Mouse (Mus musculus) adrenal gland, postnatal 10 days (tissue): Measurements from ENCODE around the gene Apom. TPM values are rescaled to one million over a fixed set of nuclear protein-coding genes. Genes with fewer than 3 reads are reported as not detected.

ENCODE experiments used
- DNase-seq: peaks from one replicate; pipeline ENCODE4 v3.0.0; 2021; ENCODE audit warnings: mixed read lengths
- total RNA-seq, 2 experiments: library from RNA; stranded (reverse); gene quantifications; 2 replicates each; pipeline ENCODE4 v1.2.3; 2021

Gene Apom
- total RNA-seq, 2 experiments from 2014 or later, result 44.8 to 115 TPM

- no peak for DNase-seq
Observed at GRCm38 (mm10) chr17:35096597-35096996, 35.3 kb downstream of the Apom start.

- DNase-seq, result no peak
Observed at GRCm38 (mm10) chr17:35094475-35095365, 37.1 kb downstream of the Apom start.

GRCm38 (mm10) chr17:35092403-35093198 is 39.2 kb downstream of the Apom start:
- no peak for DNase-seq

GRCm38 (mm10) chr17:35090166-35090932 is 41.5 kb downstream of the Apom start:
- peak; percentile 43 for DNase-seq

- DNase-seq, result peak; percentile 95
Observed at GRCm38 (mm10) chr17:35088825-35089644, 42.8 kb downstream of the Apom start, which contains the start of gene Abhd16a. Gene Abhd16a (plus strand): TSS chr17:35089263.

GRCm38 (mm10) chr17:35088151-35088550 is 43.7 kb downstream of the Apom start:
- no peak for DNase-seq

GRCm38 (mm10) chr17:35085208-35085865 is 46.5 kb downstream of the Apom start, which contains the start of gene Ly6g6f:
Gene Ly6g6f (minus strand): TSS chr17:35085610.
- DNase-seq, result no peak

- DNase-seq, result no peak
Observed at GRCm38 (mm10) chr17:35083929-35084497, 47.8 kb downstream of the Apom start.

GRCm38 (mm10) chr17:35082841-35083576 is 48.8 kb downstream of the Apom start:
- no peak for DNase-seq

- DNase-seq, result no peak
Observed at GRCm38 (mm10) chr17:35080710-35081109, 51.1 kb downstream of the Apom start.

- no peak for DNase-seq
Observed at GRCm38 (mm10) chr17:35080248-35080647, 51.6 kb downstream of the Apom start.

GRCm38 (mm10) chr17:35079778-35080177 is 52.1 kb downstream of the Apom start:
- DNase-seq, result no peak

Other genes with a start within 250 kb of the Apom start
- gene C2, start 233.8 kb downstream of the Apom start, total RNA-seq, result 10 to 100 TPM; 41.1 TPM
- 100 to 1,000 TPM; 113 to 137 TPM for gene Ehmt2, start 233.6 kb downstream of the Apom start, total RNA-seq
- gene Slc44a4, start 217.6 kb downstream of the Apom start, total RNA-seq, result 1 to 10 TPM in 1 of 2 experiments, under 1 TPM in 1; 1.00 to 1.2 TPM
- gene Neu1, start 200.8 kb downstream of the Apom start, total RNA-seq, result 10 to 100 TPM; 18.6 to 24.2 TPM
- gene Hspa1b, start 172.8 kb downstream of the Apom start, total RNA-seq, result 10 to 100 TPM; 16.4 to 32.9 TPM
- not detected for gene Gm20481, start 162.1 kb downstream of the Apom start, total RNA-seq
- 10 to 100 TPM in 1 of 2 experiments, 1 to 10 TPM in 1; 7.3 to 13.6 TPM for gene Hspa1a, start 159.9 kb downstream of the Apom start, total RNA-seq
- 1 to 10 TPM in 1 of 2 experiments, under 1 TPM in 1; 0.75 to 1.4 TPM for gene Hspa1l, start 159.3 kb downstream of the Apom start, total RNA-seq
- 10 to 100 TPM; 39.0 to 42.8 TPM for gene Lsm2, start 150.2 kb downstream of the Apom start, total RNA-seq
- gene Vars, start 131.1 kb downstream of the Apom start, total RNA-seq, result 10 to 100 TPM; 56.5 to 63.0 TPM
- 1 to 10 TPM in 1 of 2 experiments, under 1 TPM in 1; 0.72 to 1.5 TPM for gene Vwa7, start 115.5 kb downstream of the Apom start, total RNA-seq
- 1 to 10 TPM; 1.1 to 1.6 TPM for gene Sapcd1, start 104.0 kb downstream of the Apom start, total RNA-seq
- 1 to 10 TPM; 2.3 to 5.0 TPM for gene Msh5, start 85.3 kb downstream of the Apom start, total RNA-seq
- gene Clic1, start 82.1 kb downstream of the Apom start, total RNA-seq, result 100 to 1,000 TPM in 1 of 2 experiments, 10 to 100 TPM in 1; 95.6 to 105 TPM
- 10 to 100 TPM; 35.2 to 51.7 TPM for gene Ddah2, start 73.0 kb downstream of the Apom start, total RNA-seq
- gene Ly6g6c, start 66.7 kb downstream of the Apom start, total RNA-seq, result not detected
- gene Mpig6b, start 65.9 kb downstream of the Apom start, total RNA-seq, result under 1 TPM; 0.24 to 0.30 TPM
- under 1 TPM in 1 of 2 experiments, not detected in 1; 0.27 TPM for gene Ly6g6e, start 55.1 kb downstream of the Apom start, total RNA-seq
- 1 to 10 TPM; 1.1 to 2.2 TPM for gene Ly6g6d, start 54.0 kb downstream of the Apom start, total RNA-seq
- gene Ly6g6f, start 46.4 kb downstream of the Apom start, total RNA-seq, result under 1 TPM in 1 of 2 experiments, not detected in 1; 0.48 TPM
- gene Abhd16a, start 42.8 kb downstream of the Apom start, total RNA-seq, result 10 to 100 TPM; 77.2 to 91.4 TPM
- not detected for gene Ly6g5c, start 23.8 kb downstream of the Apom start, total RNA-seq
- gene Ly6g5b, start 16.6 kb downstream of the Apom start, total RNA-seq, result under 1 TPM; 0.30 to 0.91 TPM
- gene Gpank1, start 10.6 kb downstream of the Apom start, total RNA-seq, result 10 to 100 TPM; 10.8 to 11.4 TPM
- gene Csnk2b, start 10.0 kb downstream of the Apom start, total RNA-seq, result 100 to 1,000 TPM; 198 to 200 TPM
- 10 to 100 TPM; 26.0 to 28.5 TPM for gene D17H6S53E, start 5.7 kb downstream of the Apom start, total RNA-seq
- gene Bag6, start 3.1 kb upstream of the Apom start, total RNA-seq, result 100 to 1,000 TPM; 300 to 349 TPM
- 100 to 1,000 TPM; 182 to 212 TPM for gene Prrc2a, start 32.8 kb upstream of the Apom start, total RNA-seq
- gene Aif1, start 44.0 kb upstream of the Apom start, total RNA-seq, result 1 to 10 TPM; 6.6 to 6.8 TPM
- gene Lst1, start 56.4 kb upstream of the Apom start, total RNA-seq, result 10 to 100 TPM in 1 of 2 experiments, 1 to 10 TPM in 1; 10.0 to 10.5 TPM
- gene Ltb, start 62.4 kb upstream of the Apom start, total RNA-seq, result 10 to 100 TPM; 11.5 to 12.6 TPM
- gene Tnf, start 70.0 kb upstream of the Apom start, total RNA-seq, result 1 to 10 TPM; 1.3 to 1.4 TPM
- under 1 TPM; 0.81 to 0.97 TPM for gene Lta, start 73.3 kb upstream of the Apom start, total RNA-seq
- gene Gm16181, start 88.8 kb upstream of the Apom start, total RNA-seq, result 1 to 10 TPM in 1 of 2 experiments, not detected in 1; 1.3 TPM
- 1 to 10 TPM; 5.6 to 9.4 TPM for gene Atp6v1g2, start 101.6 kb upstream of the Apom start, total RNA-seq
- 10 to 100 TPM; 17.3 to 17.5 TPM for gene Nfkbil1, start 103.7 kb upstream of the Apom start, total RNA-seq
- 100 to 1,000 TPM; 189 to 235 TPM for gene Ddx39b, start 109.7 kb upstream of the Apom start, total RNA-seq
- 100 to 1,000 TPM; 105 to 116 TPM for gene H2-D1, start 130.7 kb upstream of the Apom start, total RNA-seq
- 1 to 10 TPM; 1.4 to 1.5 TPM for gene H2-Q1, start 188.4 kb upstream of the Apom start, total RNA-seq
- 1 to 10 TPM in 1 of 2 experiments, under 1 TPM in 1; 0.70 to 1.4 TPM for gene H2-Q2, start 210.2 kb upstream of the Apom start, total RNA-seq
- gene H2-Q4, start 247.6 kb upstream of the Apom start, total RNA-seq, result 10 to 100 TPM; 18.5 to 22.0 TPM